Mouse (Mus musculus) lung, embryonic 16.5 days (tissue): Measurements from ENCODE around the gene Elf2. TPM values are rescaled to one million over a fixed set of nuclear protein-coding genes. Genes with fewer than 3 reads are reported as not detected.

Source experiments
- ATAC-seq: fragments of 200-750 bp; cut with Nextera tagmentation; 2 replicates; pipeline ENCODE4 v1.8.0; 2017; ENCODE audit warnings: low read depth, mild to moderate bottlenecking, moderate library complexity
- H3K27ac ChIP-seq: fragments of 300-500 bp; sonication (generic); 2 replicates; pipeline ENCODE4 v1.5.1; 2014; ENCODE audit warnings: mild to moderate bottlenecking, control low read depth, low read length
- H3K27me3 ChIP-seq: fragments of 300-500 bp; sonication (generic); 2 replicates; pipeline ENCODE4 v1.6.1; 2014; ENCODE audit warnings: low read depth, low read length, mixed read lengths; ENCODE audit not compliant: control insufficient read depth, insufficient read depth
- H3K36me3 ChIP-seq: fragments of 300-500 bp; sonication (generic); 2 replicates; pipeline ENCODE4 v1.6.1; 2014; ENCODE audit warnings: low read length; ENCODE audit not compliant: control insufficient read depth, insufficient read depth
- H3K4me1 ChIP-seq: fragments of 300-500 bp; sonication (generic); replicated peaks from 2 replicates; pipeline ENCODE4 v1.6.1; 2014; ENCODE audit warnings: low read length, mixed read lengths; ENCODE audit not compliant: control insufficient read depth, insufficient read depth
- H3K4me2 ChIP-seq: fragments of 300-500 bp; sonication (generic); 2 replicates; pipeline ENCODE4 v1.6.1; 2014; ENCODE audit warnings: low read depth, low read length, control low read depth
- H3K4me3 ChIP-seq: fragments of 300-500 bp; sonication (generic); 2 replicates; pipeline ENCODE4 v1.5.1; 2014; ENCODE audit warnings: mild to moderate bottlenecking, low read length, control low read depth
- H3K9ac ChIP-seq: fragments of 300-500 bp; sonication (generic); 2 replicates; pipeline ENCODE4 v1.6.1; 2014; ENCODE audit warnings: low read length, control low read depth
- H3K9me3 ChIP-seq: fragments of 300-500 bp; sonication (generic); 2 replicates; pipeline ENCODE4 v1.6.1; 2016; ENCODE audit warnings: low read length; ENCODE audit not compliant: control insufficient read depth
- WGBS: fragments of 180-500 bp; shearing (Covaris S2); extraction: QIAGEN DNeasy Blood & Tissue Kit; methylation state at CpG from one replicate; pipeline ENCODE4 v1.1.7; 2014; 5-methylcytosine and 5-hydroxymethylcytosine counted together
- polyA plus RNA-seq: library from polyadenylated mRNA; unstranded; fragments of >200 nt; fragmentation: Nextera tagmentation; extraction: Ambion mirVana; gene quantifications from 2 replicates; pipeline ENCODE4 v1.2.1, GENCODE M21; 2015

The Elf2 gene
- polyA plus RNA-seq, 1 experiment from 2014 or later: 68.4 TPM

GRCm38 (mm10) chr3:51230146-51230835, 110.2 kb downstream of the Elf2 start:
- no peak overlapping the region for H3K4me3 ChIP-seq
- no peak overlapping the region for H3K9ac ChIP-seq
- no peaks in the 10 kb centered on the region for H3K9me3 ChIP-seq
- peaks cover 22% of the 10 kb centered on the region for H3K4me1 ChIP-seq
- WGBS: 84% methylated on average over 6 of the region's 6 CpGs
- no peaks in the 10 kb centered on the region for H3K36me3 ChIP-seq
- H3K27me3 ChIP-seq: no peaks in the 10 kb centered on the region
- H3K27ac ChIP-seq: no peak overlapping the region
- ATAC-seq: no peak
- H3K4me2 ChIP-seq: no peak overlapping the region

GRCm38 (mm10) chr3:51229226-51229625, 111.2 kb downstream of the Elf2 start:
- no peak for ATAC-seq
- H3K36me3 ChIP-seq: no peaks in the 10 kb centered on the region
- H3K9ac ChIP-seq: no peak overlapping the region
- no peak overlapping the region for H3K4me3 ChIP-seq
- H3K27ac ChIP-seq: no peak overlapping the region
- no peaks in the 10 kb centered on the region for H3K27me3 ChIP-seq
- H3K9me3 ChIP-seq: no peaks in the 10 kb centered on the region
- peaks cover 18% of the 10 kb centered on the region for H3K4me1 ChIP-seq
- H3K4me2 ChIP-seq: no peak overlapping the region
- 67% methylated on average over 3 of the region's 3 CpGs for WGBS

GRCm38 (mm10) chr3:51228821-51229205, 111.7 kb downstream of the Elf2 start:
- Histone ChIP-seq H3K9ac (no peak overlapping the region), H3K27me3 (no peaks in the 10 kb centered on the region), H3K4me1 (peaks cover 18% of the 10 kb centered on the region), H3K4me3 (no peak overlapping the region), H3K9me3 (no peaks in the 10 kb centered on the region), H3K4me2 (no peak overlapping the region), H3K36me3 (no peaks in the 10 kb centered on the region), H3K27ac (no peak overlapping the region)
- WGBS: 75% methylated on average over 9 of the region's 9 CpGs
- no peak for ATAC-seq

GRCm38 (mm10) chr3:51228038-51228820, 112.2 kb downstream of the Elf2 start:
- H3K4me3 ChIP-seq: no peak overlapping the region
- no peak for ATAC-seq
- 76% methylated on average over 10 of the region's 10 CpGs for WGBS
- H3K9me3 ChIP-seq: no peaks in the 10 kb centered on the region
- no peak overlapping the region for H3K9ac ChIP-seq
- no peak overlapping the region for H3K27ac ChIP-seq
- no peaks in the 10 kb centered on the region for H3K36me3 ChIP-seq
- no peak overlapping the region for H3K4me2 ChIP-seq
- H3K4me1 ChIP-seq: peaks cover 22% of the 10 kb centered on the region
- H3K27me3 ChIP-seq: no peaks in the 10 kb centered on the region

- Histone ChIP-seq H3K27me3 (no peaks in the 10 kb centered on the region), H3K27ac (no peak overlapping the region), H3K4me1 (peaks cover 24% of the 10 kb centered on the region), H3K36me3 (no peaks in the 10 kb centered on the region), H3K4me3 (no peak overlapping the region), H3K9me3 (no peaks in the 10 kb centered on the region), H3K9ac (no peak overlapping the region), H3K4me2 (no peak overlapping the region)
- 81% methylated on average over 3 of the region's 3 CpGs for WGBS
- ATAC-seq: no peak
Measured at GRCm38 (mm10) chr3:51226601-51227000, 113.9 kb downstream of the Elf2 start.

- no peak for ATAC-seq
- Histone ChIP-seq H3K9me3 (no peaks in the 10 kb centered on the region), H3K4me1 (peaks cover 19% of the 10 kb centered on the region), H3K4me2 (peak overlapping the region; percentile 92; the same call in 1 of the 2 replicates), H3K36me3 (no peaks in the 10 kb centered on the region), H3K27me3 (no peaks in the 10 kb centered on the region), H3K4me3 (no peak overlapping the region), H3K27ac (no peak overlapping the region), H3K9ac (no peak overlapping the region)
- 94% methylated on average over 10 of the region's 10 CpGs for WGBS
Measured at GRCm38 (mm10) chr3:51225979-51226378, 114.5 kb downstream of the Elf2 start.

GRCm38 (mm10) chr3:51225226-51225750, 115.2 kb downstream of the Elf2 start:
- H3K4me1 ChIP-seq: peaks cover 19% of the 10 kb centered on the region

GRCm38 (mm10) chr3:51224363-51225225, 115.9 kb downstream of the Elf2 start, which contains the start of gene Noct:
Noct (plus strand) TSS chr3:51224447.
- no peaks in the 10 kb centered on the region for H3K36me3 ChIP-seq
- peak within 1 kb of the TSS; percentile 87 for H3K4me3 ChIP-seq
- H3K9ac ChIP-seq: peak within 1 kb of the TSS; percentile 83
- no peaks in the 10 kb centered on the region for H3K9me3 ChIP-seq
- H3K4me1 ChIP-seq: peaks cover 19% of the 10 kb centered on the region
- peak; percentile 91 for ATAC-seq
- WGBS: under 1% methylated on average over 67 of the region's 100 CpGs
- peak within 1 kb of the TSS; percentile 96 for H3K27ac ChIP-seq
- H3K27me3 ChIP-seq: no peaks in the 10 kb centered on the region
- H3K4me2 ChIP-seq: peak within 1 kb of the TSS; percentile 92

More at GRCm38 (mm10) chr3:51225226-51225750, 115.2 kb downstream of the Elf2 start:
- Histone ChIP-seq H3K9me3 (no peaks in the 10 kb centered on the region), H3K36me3 (no peaks in the 10 kb centered on the region), H3K27me3 (no peaks in the 10 kb centered on the region), H3K4me3 (peak overlapping the region; percentile 87), H3K27ac (peak overlapping the region; percentile 96), H3K9ac (peak overlapping the region; percentile 83), H3K4me2 (peak overlapping the region; percentile 92)
- ATAC-seq: no peak
- WGBS: 2% methylated on average over 36 of the region's 39 CpGs
